Mouse (Mus musculus): ENCODE measurements around the gene Sh3bp5. TPM values are rescaled to one million over a fixed set of nuclear protein-coding genes. Genes with fewer than 3 reads are reported as not detected.
A peak's percentile ranks its signal among the peaks of the same experiment; 100 is the strongest.

The Sh3bp5 gene
- polyA plus RNA-seq, 2 experiments: 22.2 to 49.1 TPM

- Histone ChIP-seq H3K4me1 (ENCODE audit: control insufficient read depth, insufficient read depth, low read length) (peaks cover 2% of the 10 kb centered on the region; the same call in 1 of the 2 replicates), H3K4me2 (replicated peaks; ENCODE audit: low read depth, low read length, severe bottlenecking) (no peak overlapping the region), H3K9me3 (ENCODE audit: control insufficient read depth, low read length) (no peaks in the 10 kb centered on the region), H3K27me3 (ENCODE audit: control insufficient read depth, insufficient read depth, low read length) (no peaks in the 10 kb centered on the region), H3K36me3 (ENCODE audit: control insufficient read depth, insufficient read depth, low read length) (peaks cover 12% of the 10 kb centered on the region; the same call in 1 of the 2 replicates), H3K27ac (replicated peaks; ENCODE audit: low read depth, low read length) (no peak overlapping the region), H3K9ac (ENCODE audit: low read depth, low read length, severe bottlenecking) (no peak overlapping the region), H3K4me3 (replicated peaks; ENCODE audit: low read length) (no peak overlapping the region)
- 80% methylated on average over 3 of the region's 3 CpGs for WGBS
- no peak for TF ChIP-seq POLR2A (IDR thresholded peaks at IDR 0.05; ENCODE audit: borderline replicate concordance, extremely low read depth, insufficient read depth, insufficient read length)
- ATAC-seq (ENCODE audit: low FRiP score, low read depth) (no peak), DNase-seq (ENCODE audit: low spot score) (no peak)
Observed at GRCm38 (mm10) chr14:31393546-31393890, 42.4 kb downstream of the Sh3bp5 start.

DNA sequence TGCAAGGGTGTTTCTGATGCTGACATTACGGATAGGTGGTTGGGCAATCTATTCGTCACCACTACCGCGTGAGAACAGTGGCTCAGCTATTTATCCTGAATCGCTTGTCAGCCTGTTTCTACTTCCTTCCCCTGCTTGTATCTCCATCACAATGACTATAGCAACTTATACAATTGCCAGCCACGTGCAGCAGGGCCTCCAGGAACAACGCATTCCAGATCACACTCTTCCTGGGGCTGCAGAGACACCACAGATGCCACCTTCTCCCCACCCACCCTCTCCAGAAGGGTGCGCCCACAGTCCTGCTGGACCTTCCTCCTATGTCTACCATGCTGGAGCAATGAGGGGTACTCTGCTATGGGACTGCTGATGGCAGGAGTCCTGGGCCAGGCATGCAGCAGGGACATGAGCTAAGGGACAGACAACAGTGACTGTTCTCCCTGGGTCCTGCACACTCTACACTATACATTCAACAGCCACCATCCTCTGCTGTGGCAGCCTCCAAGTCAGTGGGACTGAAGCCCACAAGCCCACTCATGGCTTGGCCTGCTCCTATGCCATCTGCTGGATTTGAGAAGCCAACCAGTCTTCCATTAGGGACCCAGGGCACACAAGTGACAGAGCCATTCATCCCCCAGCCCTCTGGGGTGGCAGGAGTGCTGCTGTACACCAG is 42.9 kb downstream of the Sh3bp5 start:
- ATAC-seq (ENCODE audit: low FRiP score, low read depth): no peak
- Histone ChIP-seq H3K4me3 (replicated peaks; ENCODE audit: low read length) (no peak overlapping the region), H3K9me3 (ENCODE audit: control insufficient read depth, low read length) (no peaks in the 10 kb centered on the region), H3K27me3 (ENCODE audit: control insufficient read depth, insufficient read depth, low read length) (no peaks in the 10 kb centered on the region), H3K4me2 (replicated peaks; ENCODE audit: low read depth, low read length, severe bottlenecking) (no peak overlapping the region), H3K4me1 (ENCODE audit: control insufficient read depth, insufficient read depth, low read length) (peaks cover 7% of the 10 kb centered on the region), H3K9ac (ENCODE audit: low read depth, low read length, severe bottlenecking) (no peak overlapping the region), H3K36me3 (ENCODE audit: control insufficient read depth, insufficient read depth, low read length) (0 out of 2 replicates have a peak, but pooled peaks cover 7% of the 10 kb centered on the region), H3K27ac (replicated peaks; ENCODE audit: low read depth, low read length) (no peak overlapping the region)
- DNase-seq (ENCODE audit: low spot score): no peak
- WGBS: 81% methylated on average over 8 of the region's 8 CpGs
- no peak for TF ChIP-seq POLR2A (IDR thresholded peaks at IDR 0.05; ENCODE audit: borderline replicate concordance, extremely low read depth, insufficient read depth, insufficient read length)

GRCm38 (mm10) chr14:31392300-31392699 is 43.6 kb downstream of the Sh3bp5 start:
- Histone ChIP-seq H3K4me1 (ENCODE audit: control insufficient read depth, insufficient read depth, low read length) (peaks cover 9% of the 10 kb centered on the region), H3K9ac (ENCODE audit: low read depth, low read length, severe bottlenecking) (no peak overlapping the region), H3K27me3 (ENCODE audit: control insufficient read depth, insufficient read depth, low read length) (no peaks in the 10 kb centered on the region), H3K36me3 (ENCODE audit: control insufficient read depth, insufficient read depth, low read length) (peaks cover 11% of the 10 kb centered on the region; the same call in 1 of the 2 replicates), H3K9me3 (ENCODE audit: control insufficient read depth, low read length) (no peaks in the 10 kb centered on the region), H3K27ac (replicated peaks; ENCODE audit: low read depth, low read length) (no peak overlapping the region), H3K4me2 (replicated peaks; ENCODE audit: low read depth, low read length, severe bottlenecking) (no peak overlapping the region), H3K4me3 (replicated peaks; ENCODE audit: low read length) (no peak overlapping the region)
- WGBS: 75% methylated on average over 5 of the region's 5 CpGs
- ATAC-seq (ENCODE audit: low FRiP score, low read depth) (no peak), DNase-seq (ENCODE audit: low spot score) (no peak)
- no peak for TF ChIP-seq POLR2A (IDR thresholded peaks at IDR 0.05; ENCODE audit: borderline replicate concordance, extremely low read depth, insufficient read depth, insufficient read length)

DNA sequence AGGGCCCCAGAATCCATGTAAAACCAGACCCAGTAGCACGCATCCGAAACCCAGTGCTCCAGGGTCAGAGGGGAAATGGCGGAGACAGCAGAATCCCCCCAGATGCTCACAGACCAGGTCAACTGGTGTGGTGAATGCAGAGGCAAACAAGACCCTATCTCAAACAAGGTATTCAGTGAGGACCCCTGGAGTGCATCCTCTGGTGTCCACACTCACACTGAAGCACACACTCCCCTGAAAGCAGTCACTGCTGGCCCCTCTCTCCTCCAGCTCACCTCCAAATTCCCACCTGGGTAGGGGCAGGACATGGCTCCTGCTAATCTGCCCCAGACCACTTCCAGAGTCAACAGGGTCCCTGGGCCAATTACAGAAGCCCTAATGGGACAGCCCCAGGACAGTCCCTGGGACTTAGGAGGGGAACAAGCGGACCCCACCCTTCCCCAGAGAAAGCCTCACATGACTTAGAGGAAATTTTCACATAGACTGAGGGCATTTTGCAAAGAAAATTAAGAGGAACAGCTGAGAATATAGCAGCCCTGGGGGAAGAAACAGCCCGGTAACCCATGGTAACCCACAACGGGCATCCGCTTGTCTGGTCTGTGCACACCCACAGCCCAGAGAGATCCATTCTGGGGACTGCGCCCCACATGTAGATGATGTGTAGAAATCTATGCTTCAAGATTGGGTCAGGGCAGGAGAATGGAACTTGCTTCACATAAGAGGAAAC is 46.3 kb downstream of the Sh3bp5 start:
- no peaks in the 10 kb centered on the region for H3K9me3 ChIP-seq (ENCODE audit: control insufficient read depth, low read length)
- H3K27me3 ChIP-seq (ENCODE audit: control insufficient read depth, insufficient read depth, low read length): no peaks in the 10 kb centered on the region
- TF ChIP-seq POLR2A (IDR thresholded peaks at IDR 0.05; ENCODE audit: borderline replicate concordance, extremely low read depth, insufficient read depth, insufficient read length): no peak
- H3K36me3 ChIP-seq (ENCODE audit: control insufficient read depth, insufficient read depth, low read length): peaks cover 10% of the 10 kb centered on the region; the same call in 1 of the 2 replicates
- H3K4me1 ChIP-seq (ENCODE audit: control insufficient read depth, insufficient read depth, low read length): peaks cover 19% of the 10 kb centered on the region
- H3K27ac ChIP-seq (replicated peaks; ENCODE audit: low read depth, low read length): no peak overlapping the region
- WGBS: 91% methylated on average over 8 of the region's 8 CpGs
- no peak overlapping the region for H3K4me3 ChIP-seq (replicated peaks; ENCODE audit: low read length)
- H3K9ac ChIP-seq (ENCODE audit: low read depth, low read length, severe bottlenecking): no peak overlapping the region
- H3K4me2 ChIP-seq (replicated peaks; ENCODE audit: low read depth, low read length, severe bottlenecking): no peak overlapping the region
- ATAC-seq (ENCODE audit: low FRiP score, low read depth) (no peak), DNase-seq (ENCODE audit: low spot score) (no peak)

GRCm38 (mm10) chr14:31388086-31388872 is 47.6 kb downstream of the Sh3bp5 start:
- H3K4me3 ChIP-seq (replicated peaks; ENCODE audit: low read length): no peak overlapping the region
- H3K9ac ChIP-seq (ENCODE audit: low read depth, low read length, severe bottlenecking): peak overlapping the region; percentile 25; the same call in 1 of the 2 replicates
- WGBS: 36% methylated on average over 13 of the region's 13 CpGs
- no peaks in the 10 kb centered on the region for H3K9me3 ChIP-seq (ENCODE audit: control insufficient read depth, low read length)
- H3K36me3 ChIP-seq (ENCODE audit: control insufficient read depth, insufficient read depth, low read length): peaks cover 10% of the 10 kb centered on the region; the same call in 1 of the 2 replicates
- DNase-seq (ENCODE audit: low spot score) (no peak), ATAC-seq (ENCODE audit: low FRiP score, low read depth) (no peak)
- H3K27ac ChIP-seq (replicated peaks; ENCODE audit: low read depth, low read length): peak overlapping the region; percentile 58
- no peak for TF ChIP-seq POLR2A (IDR thresholded peaks at IDR 0.05; ENCODE audit: borderline replicate concordance, extremely low read depth, insufficient read depth, insufficient read length)
- no peaks in the 10 kb centered on the region for H3K27me3 ChIP-seq (ENCODE audit: control insufficient read depth, insufficient read depth, low read length)
- no peak overlapping the region for H3K4me2 ChIP-seq (replicated peaks; ENCODE audit: low read depth, low read length, severe bottlenecking)
- H3K4me1 ChIP-seq (ENCODE audit: control insufficient read depth, insufficient read depth, low read length): peaks cover 20% of the 10 kb centered on the region
